Mouse (Mus musculus) 3134 (cell line): Measurements from ENCODE around the gene Zfp169.

Source experiments
- DNase-seq: peaks from one replicate; pipeline ENCODE4 v3.0.0-alpha.2; 2011; ENCODE audit warnings: low spot score; ENCODE audit not compliant: insufficient read length; ENCODE audit errors: extremely low read depth

Zfp169 gene

GRCm38 (mm10) chr13:48513003-48513929, at the start of gene Zfp169, which contains the start of gene A830005F24Rik:
Zfp169 (minus strand) TSS chr13:48513451.
A830005F24Rik (plus strand) TSS chr13:48513570.
- DNase-seq, result peak; percentile 81

DNA sequence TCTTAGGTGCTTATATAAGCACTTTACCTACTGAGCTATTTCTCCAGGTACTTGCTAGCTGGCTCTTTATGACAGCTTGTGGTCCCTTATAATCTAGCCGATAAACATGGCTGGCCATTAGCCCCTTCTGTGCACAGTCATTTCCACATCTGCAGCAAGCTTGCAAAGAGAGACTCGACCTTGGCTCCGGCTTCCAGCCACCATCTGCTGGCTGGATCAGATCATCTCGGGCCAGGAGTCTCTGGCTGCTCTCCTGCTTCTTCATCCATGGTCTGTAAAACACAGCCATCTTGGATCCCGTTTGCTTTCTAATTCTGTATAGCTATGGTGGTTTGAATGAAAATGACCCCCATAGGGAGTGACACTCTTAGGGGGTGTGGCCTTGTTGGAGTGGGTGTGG, 49.1 kb upstream of the Zfp169 start:
- no peak for DNase-seq

DNA sequence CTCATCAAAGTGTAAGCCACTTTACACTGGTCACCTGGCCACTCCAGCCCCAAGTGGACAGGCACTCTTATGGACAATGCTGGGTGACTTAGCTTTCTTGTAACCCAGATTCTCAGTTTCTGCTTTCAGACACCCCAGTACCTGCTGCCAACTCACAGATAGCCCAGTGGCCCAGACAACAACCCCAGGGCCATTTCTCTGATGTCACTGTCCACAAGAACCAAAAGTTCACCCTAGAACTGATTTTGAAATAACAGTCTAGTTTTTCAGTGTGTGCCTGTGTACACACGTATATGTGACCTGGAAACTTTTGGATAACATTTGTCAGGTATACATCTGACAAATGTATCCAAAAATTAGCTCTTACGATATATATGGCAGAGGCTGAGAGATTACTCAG, 48.2 kb upstream of the Zfp169 start:
- DNase-seq, result no peak

DNA sequence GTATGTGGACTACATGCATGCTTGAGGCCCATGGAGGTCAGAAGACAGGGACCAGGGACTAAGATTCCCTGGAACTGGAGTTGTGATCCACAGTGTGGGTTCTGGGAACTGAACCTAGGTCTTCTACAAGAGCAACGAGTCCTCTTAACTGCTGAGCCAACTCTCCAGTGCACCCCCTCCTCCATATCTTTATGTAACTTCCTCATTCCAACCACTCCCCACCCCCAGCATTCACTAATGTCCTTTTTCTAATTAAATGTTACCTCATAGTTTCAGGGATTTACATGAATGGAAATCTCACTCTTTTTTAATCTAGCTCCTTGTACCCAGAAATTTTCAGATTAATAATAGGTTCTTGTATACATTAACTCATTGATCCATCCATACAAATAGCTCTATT, 42.7 kb upstream of the Zfp169 start:
- DNase-seq, result no peak

DNA sequence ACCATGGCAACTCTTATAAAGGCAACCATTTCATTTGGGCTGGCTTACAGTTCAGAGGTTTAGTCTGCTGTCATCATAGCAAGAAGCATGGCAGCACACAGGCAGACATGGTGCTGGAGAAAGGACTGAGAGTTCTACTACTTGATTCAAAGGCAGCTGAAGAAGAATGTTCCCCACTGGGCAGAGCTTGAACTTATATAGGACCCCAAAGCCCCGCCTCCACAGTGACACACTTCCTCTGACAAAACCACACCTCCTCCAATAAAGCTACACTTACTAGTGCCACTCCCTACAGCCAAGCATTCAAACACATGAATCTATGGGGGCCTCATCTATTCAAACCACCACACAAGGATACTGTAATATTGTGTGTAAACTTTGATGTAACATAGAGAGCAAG, 41.3 kb upstream of the Zfp169 start:
- DNase-seq, result no peak

DNA sequence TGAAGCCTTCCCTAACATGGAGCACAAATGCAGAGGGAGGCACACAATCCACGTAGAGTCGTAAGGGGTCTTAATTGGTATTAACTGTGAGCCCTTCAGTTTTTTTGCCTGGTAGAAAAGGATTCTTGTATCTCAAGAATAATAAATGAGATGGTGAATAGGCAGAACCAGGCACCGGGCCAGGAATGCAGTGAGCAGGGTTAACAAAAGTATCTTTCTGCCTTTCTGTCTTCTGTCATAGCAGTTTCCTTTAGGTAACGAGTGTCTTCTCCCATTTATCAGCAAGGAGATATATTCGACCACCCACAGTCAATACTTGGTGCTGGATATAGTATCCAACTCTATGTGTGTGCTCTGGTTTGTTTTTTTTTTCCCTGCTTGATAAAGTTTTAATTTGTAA, 40.3 kb upstream of the Zfp169 start:
- DNase-seq, result no peak

- DNase-seq, result peak; percentile 91
These were observed 39.2 kb upstream of the Zfp169 start for GRCm38 (mm10) chr13:48552181-48553090.

DNA sequence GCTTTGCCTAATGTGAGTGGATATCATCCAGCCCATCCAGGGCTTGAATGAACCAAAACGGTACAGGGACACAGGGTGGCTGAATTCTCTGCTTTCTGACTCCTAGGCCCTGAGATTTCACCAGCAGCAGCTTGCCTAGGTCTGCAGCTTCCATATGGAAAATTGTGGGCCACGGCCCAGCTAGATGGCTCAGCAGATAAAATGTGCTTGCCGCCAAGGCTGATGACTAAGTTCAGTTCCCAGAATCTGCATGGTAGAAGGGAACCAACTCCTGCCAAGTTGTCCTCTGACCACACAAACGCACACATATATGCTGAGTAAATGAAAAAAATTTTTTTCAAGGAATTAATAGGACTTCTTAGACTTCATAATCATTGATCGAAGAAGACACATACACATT, 35.0 kb upstream of the Zfp169 start:
- peak; percentile 57 for DNase-seq

DNA sequence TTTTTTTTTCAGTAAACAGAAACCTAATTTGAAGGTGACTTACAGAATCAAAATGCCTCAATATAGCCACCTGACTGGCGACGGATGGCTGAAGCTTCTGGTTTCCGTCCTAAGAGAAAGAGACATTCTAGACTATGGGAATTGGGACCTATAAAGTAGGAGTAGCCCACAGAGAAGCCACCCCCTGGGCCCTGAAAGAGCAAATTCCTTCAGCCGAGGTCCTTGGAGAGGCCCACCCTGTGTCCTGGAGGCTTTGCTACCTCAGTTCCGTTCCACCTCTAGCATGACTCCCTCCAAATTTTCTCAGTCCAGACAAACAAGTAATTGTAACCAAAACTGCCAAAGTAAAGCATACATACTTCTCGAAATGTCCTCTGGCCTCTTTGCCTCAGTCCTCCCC, 34.4 kb upstream of the Zfp169 start:
- DNase-seq, result no peak

DNA sequence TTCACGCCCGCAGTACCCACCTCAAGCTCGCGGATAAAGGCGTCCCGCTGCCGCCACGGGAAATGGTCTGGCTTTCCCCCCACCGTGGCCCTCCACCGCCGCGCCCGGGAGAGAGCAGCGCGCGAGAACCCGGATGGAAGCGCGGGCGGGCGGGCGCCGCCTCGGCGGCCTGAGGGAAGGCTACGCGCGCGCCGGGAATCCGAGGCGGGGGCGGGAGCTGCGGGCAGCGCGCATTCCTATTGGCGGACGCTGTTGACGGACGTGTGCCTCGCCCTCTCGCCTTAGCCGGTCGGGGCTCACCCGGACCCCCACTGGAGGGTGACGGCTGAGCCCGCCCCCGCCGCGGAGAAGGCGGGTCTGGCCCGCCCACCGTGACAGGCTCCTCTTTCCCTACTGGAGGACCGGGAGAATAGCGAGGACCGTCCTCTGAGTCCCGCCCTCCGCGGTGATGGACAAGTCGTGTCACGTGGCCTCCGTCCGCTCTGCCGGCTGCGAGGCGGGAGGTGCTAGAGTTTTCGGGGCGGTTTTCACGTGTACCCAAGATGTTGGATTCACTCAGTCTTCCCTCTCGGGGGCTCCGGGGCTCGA, 33.2 kb upstream of the Zfp169 start:
- DNase-seq, result peak; percentile 100

DNA sequence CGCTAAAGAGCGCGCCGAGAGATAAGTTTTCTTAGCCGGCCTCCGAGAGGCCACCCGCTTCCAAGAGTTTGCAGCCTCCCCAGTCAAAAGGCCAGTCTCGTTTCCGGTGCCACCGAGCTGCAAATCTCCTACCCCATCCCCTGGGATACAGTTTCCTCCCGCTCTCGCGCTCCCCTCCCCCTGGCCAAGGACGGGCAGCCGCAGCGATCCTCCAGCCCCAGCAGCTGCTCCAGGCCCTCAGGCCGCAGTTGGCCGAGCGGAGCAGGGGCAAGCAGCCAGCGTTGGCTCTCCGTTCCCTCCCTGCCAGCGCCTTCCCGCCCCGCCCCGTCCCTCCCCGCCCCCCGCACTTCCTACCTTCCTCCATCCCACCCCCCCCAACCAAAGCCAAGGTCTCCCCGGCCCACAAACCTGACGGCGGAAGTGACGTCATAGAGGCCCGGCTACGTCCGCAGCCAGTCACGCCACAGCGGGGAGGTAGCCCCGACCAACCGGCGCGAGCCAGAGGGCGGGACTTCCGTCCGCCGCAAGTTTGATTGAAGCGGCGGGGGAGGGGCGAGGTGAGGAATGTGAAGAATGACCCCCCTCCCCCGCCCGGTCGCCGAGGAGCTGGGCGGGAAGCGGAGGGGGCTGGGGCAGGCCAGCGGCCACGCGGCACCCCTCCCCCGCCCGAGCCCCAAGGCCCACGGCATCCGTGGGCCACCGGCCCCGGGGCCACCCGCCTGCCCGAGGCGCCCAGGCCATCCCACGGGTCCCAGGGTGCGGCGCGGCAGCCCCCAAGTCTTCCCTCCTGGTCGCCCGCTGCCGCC, 32.4 kb upstream of the Zfp169 start:
- DNase-seq, result peak; percentile 98

DNA sequence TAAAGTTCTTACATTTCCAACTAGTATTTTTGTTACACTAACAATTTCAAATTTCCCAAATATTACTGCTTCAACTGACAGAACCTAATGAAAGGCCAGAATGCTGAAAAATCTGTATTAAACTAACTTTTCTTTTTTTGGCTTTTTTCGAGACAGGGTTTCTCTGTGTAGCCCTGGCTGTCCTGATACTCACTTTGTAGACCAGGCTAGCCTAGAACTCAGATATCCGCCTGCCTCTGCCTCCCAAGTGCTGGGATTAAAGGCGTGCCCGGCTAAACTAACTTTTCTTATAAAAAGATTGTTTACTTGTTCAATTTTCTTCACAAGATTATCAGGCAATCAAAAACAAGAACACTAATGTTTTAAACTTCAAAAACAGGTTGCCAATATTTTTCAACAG, 31.6 kb upstream of the Zfp169 start:
- no peak for DNase-seq

GRCm38 (mm10) chr13:48544391-48544790, 31.1 kb upstream of the Zfp169 start:
- no peak for DNase-seq

DNA sequence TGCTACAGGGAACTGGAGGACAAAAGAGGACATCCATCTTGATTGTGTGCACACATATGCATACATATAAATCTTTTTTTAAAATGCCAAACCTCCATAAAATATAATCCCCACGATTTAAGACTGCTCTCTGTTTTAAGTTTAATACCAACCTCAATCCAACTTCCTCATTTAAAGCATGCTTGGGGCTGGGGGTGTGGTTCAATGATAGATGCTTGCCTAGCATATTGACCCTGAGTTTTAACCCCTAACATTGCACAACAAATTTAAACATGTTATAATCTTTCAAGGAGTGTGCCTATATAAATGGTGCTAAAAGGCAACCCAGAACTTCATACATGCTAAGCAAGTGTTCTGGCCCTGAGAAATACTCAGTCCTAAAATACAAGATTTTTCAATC, 27.2 kb upstream of the Zfp169 start:
- no peak for DNase-seq

DNA sequence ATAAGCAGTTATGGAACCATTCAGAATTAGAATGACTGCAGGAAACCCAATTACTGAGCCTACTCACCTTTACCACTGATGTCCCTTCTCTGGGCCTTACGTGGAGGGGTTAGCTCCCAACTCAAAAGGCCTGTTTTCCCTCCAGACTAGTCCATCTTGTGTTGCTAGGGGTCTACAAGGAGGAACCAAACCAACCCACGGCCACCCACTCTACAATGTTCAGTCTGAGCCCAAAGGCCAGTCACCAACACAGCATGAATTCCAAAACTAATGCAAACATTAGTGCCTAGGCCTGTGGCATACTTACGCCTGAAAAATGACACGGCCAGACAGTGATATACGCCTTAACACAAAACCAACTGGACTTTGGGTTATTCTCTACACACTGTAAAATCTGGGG, 20.2 kb upstream of the Zfp169 start:
- no peak for DNase-seq

DNA sequence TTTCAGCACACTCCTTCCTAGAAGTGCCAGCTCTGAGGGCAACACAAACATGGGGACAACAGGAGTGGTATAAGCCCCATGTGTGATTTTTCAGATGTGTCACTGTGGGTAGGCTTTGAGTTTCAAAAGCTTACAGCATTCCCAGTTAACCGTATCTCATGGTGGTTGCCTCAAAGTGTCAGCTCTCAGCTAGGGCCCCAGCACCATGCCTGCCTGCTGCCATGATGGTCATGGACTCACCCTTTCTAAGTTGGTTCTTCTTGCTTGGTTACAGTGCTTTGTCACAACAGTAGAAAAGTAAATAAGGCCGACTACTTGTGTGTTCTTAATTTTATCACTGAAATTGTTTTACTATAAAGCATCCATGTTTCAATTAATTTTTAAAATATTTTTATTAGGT, 18.2 kb upstream of the Zfp169 start:
- no peak for DNase-seq

- DNase-seq, result no peak
These were observed 17.4 kb upstream of the Zfp169 start for GRCm38 (mm10) chr13:48530685-48531084.

GRCm38 (mm10) chr13:48529028-48529427, 15.8 kb upstream of the Zfp169 start:
- no peak for DNase-seq

DNA sequence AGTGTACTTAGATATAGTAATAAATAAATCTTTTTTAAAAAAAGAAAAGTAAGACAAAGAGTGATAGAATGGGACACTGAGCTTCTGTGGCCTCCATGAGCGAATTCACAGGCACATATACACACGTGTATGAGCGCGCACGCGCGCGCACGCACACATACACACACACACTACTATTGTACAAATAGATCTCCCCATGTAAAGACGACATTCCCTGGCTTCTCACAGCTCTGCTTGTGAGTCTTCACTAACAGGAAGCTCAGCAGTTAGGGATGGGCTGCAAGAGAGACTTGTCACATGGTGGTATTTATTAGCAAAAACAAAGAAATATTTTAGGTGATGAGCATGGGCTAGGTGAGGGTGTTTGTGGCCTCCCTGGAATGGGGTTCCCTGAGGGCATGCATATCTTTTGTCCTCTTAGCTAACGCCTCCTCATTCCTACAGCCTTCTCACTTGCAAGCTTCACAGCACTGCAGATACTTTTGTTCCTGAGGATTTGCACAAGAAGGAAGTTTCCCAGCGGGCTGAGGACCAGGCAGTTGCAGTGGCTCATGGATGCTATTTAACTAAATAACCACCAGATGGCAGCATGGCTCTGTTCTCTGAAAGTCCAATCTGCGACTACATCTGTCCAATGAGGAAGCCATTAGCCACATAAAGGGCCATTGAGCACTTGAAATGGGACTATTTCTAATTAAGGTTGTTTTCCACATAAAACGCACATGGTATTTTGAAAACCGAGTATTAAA, 15.0 kb upstream of the Zfp169 start:
- no peak for DNase-seq

DNA sequence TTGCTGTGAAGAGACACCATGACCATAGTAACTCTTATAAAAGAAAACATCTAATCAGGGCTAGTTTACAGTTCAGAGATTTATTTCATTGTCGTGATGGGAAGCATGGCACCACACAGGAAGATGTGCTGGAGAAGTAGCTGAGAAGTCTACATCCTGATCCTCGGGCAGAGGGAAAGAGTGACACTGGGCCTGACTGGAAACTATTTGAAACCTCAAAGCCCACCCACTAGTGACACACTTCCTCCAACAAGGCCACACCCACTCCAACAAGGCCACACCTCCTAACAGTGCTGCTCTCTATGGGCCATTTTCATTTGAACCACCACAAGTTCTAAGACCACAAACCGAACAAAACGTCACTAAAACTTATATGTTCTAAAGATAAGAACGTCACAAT, 12.5 kb upstream of the Zfp169 start:
- DNase-seq, result no peak
